Mouse (Mus musculus) MEL (cell line): ENCODE results near the gene Hist1h2ag. TPM values are rescaled to one million over a fixed set of nuclear protein-coding genes. Genes with fewer than 3 reads are reported as not detected.

ENCODE experiments used
- DNase-seq: peaks from one replicate; pipeline ENCODE4 v3.0.0; 2011; ENCODE audit warnings: low read depth, low spot score
- H3K27ac ChIP-seq: 2 replicates; pipeline ENCODE4 v1.5.1; 2012; ENCODE audit warnings: low read depth, mild to moderate bottlenecking, control low read depth, low read length, moderate library complexity; ENCODE audit not compliant: control insufficient read depth
- H3K27me3 ChIP-seq, 2 experiments: fragments of 150-350 bp in 1 of 2; sonication (generic) in 1 of 2; 2 replicates each; pipeline ENCODE4 v1.6.1; 2012; ENCODE audit warnings: low read length in 2 of 2, mild to moderate bottlenecking in 2 of 2, improper control_type of control experiment in 1 of 2, moderate library complexity in 1 of 2; ENCODE audit not compliant: insufficient read depth in 2 of 2, control insufficient read depth in 1 of 2
- H3K36me3 ChIP-seq, 2 experiments: 2 replicates each; pipeline ENCODE4 v1.6.1; 2012 to 2014; ENCODE audit warnings: low read length in 2 of 2, improper control_type of control experiment in 1 of 2, inconsistent platforms in 1 of 2, mild to moderate bottlenecking in 1 of 2; ENCODE audit not compliant: insufficient read depth in 2 of 2, control insufficient read depth in 1 of 2
- H3K4me1 ChIP-seq, 2 experiments: fragments of 150-350 bp in 1 of 2; sonication (generic) in 1 of 2; 2 replicates each; pipeline ENCODE4 v1.6.1; 2012; ENCODE audit warnings: low read length in 2 of 2, improper control_type of control experiment in 1 of 2, mild to moderate bottlenecking in 1 of 2; ENCODE audit not compliant: insufficient read depth in 2 of 2, control insufficient read depth in 1 of 2
- H3K4me3 ChIP-seq, 2 experiments: fragments of 150-350 bp in 1 of 2; sonication (generic) in 1 of 2; 2 replicates each; pipeline ENCODE4 v1.5.1; 2012; ENCODE audit warnings: low read depth in 2 of 2, low read length in 2 of 2, mild to moderate bottlenecking in 2 of 2, moderate library complexity in 2 of 2, control low read depth in 1 of 2, improper control_type of control experiment in 1 of 2; ENCODE audit not compliant: control insufficient read depth in 1 of 2, insufficient read depth in 1 of 2
- H3K79me2 ChIP-seq: 2 replicates; pipeline ENCODE4 v1.6.1; 2012; ENCODE audit warnings: mild to moderate bottlenecking, low read length, moderate library complexity; ENCODE audit not compliant: control insufficient read depth, poor library complexity, insufficient read depth
- H3K9ac ChIP-seq: 2 replicates; pipeline ENCODE4 v1.6.1; 2012; ENCODE audit warnings: low read depth, mild to moderate bottlenecking, control low read depth, low read length, moderate library complexity; ENCODE audit not compliant: control insufficient read depth, poor library complexity, severe bottlenecking
- H3K9me3 ChIP-seq: fragments of 150-350 bp; sonication (generic); replicated peaks from 2 replicates; pipeline ENCODE4 v1.6.1; 2012; ENCODE audit warnings: mild to moderate bottlenecking, low read length, improper control_type of control experiment, moderate library complexity; ENCODE audit not compliant: insufficient read depth
- BHLHE40 ChIP-seq: IDR thresholded peaks from 2 replicates; pipeline ENCODE4 v1.6.1; 2012; ENCODE audit warnings: low read depth, mild to moderate bottlenecking, inconsistent platforms, low read length, improper control_type of control experiment, borderline replicate concordance
- CHD1 ChIP-seq: IDR thresholded peaks from 2 replicates; pipeline ENCODE4 v1.6.1; 2012; ENCODE audit warnings: low read depth, mild to moderate bottlenecking, inconsistent platforms, low read length, improper control_type of control experiment
- CHD2 ChIP-seq: IDR thresholded peaks from 2 replicates; pipeline ENCODE4 v1.6.1; 2011; ENCODE audit warnings: low read length, improper control_type of control experiment
- CTCF ChIP-seq, 3 experiments: IDR thresholded peaks in 2 of 3; conservative IDR thresholded peaks in 1 of 3; 2 replicates each; pipeline ENCODE4 v1.5.1; 2011 to 2012; ENCODE audit warnings: low read length in 3 of 3, low read depth in 2 of 3, mild to moderate bottlenecking in 2 of 3, improper control_type of control experiment in 1 of 3, inconsistent platforms in 1 of 3, mixed read lengths in 1 of 3, moderate library complexity in 1 of 3; ENCODE audit not compliant: control insufficient read depth in 1 of 3, insufficient read depth in 1 of 3, poor library complexity in 1 of 3, severe bottlenecking in 1 of 3
- E2F4 ChIP-seq: IDR thresholded peaks from 2 replicates; pipeline ENCODE4 v1.6.1; 2011; ENCODE audit warnings: low read depth, low read length, improper control_type of control experiment, borderline replicate concordance
- ELF1 ChIP-seq: IDR thresholded peaks from 2 replicates; pipeline ENCODE4 v1.6.1; 2014; ENCODE audit warnings: low read depth, mild to moderate bottlenecking, inconsistent platforms, low read length, improper control_type of control experiment, moderate library complexity
- EP300 ChIP-seq, 2 experiments: IDR thresholded peaks; 2 replicates each; pipeline ENCODE4 v1.6.1; 2011; ENCODE audit warnings: improper control_type of control experiment in 2 of 2, low read length in 2 of 2, low read depth in 1 of 2, mild to moderate bottlenecking in 1 of 2
- ETS1 ChIP-seq: IDR thresholded peaks from 2 replicates; pipeline ENCODE4 v1.6.1; 2012; ENCODE audit warnings: low read depth, mild to moderate bottlenecking, inconsistent platforms, low read length, improper control_type of control experiment, moderate library complexity
- GATA1 ChIP-seq: IDR thresholded peaks from 2 replicates; pipeline ENCODE4 v1.6.1; 2011; ENCODE audit warnings: low read depth, low read length, improper control_type of control experiment
- HCFC1 ChIP-seq: IDR thresholded peaks from 2 replicates; pipeline ENCODE4 v1.6.1; 2012; ENCODE audit warnings: low read depth, mild to moderate bottlenecking, inconsistent platforms, low read length, improper control_type of control experiment, moderate library complexity
- JUND ChIP-seq: IDR thresholded peaks from 2 replicates; pipeline ENCODE4 v1.6.1; 2011; ENCODE audit warnings: low read depth, mild to moderate bottlenecking, improper control_type of control experiment, low read length
- KAT2A ChIP-seq: conservative IDR thresholded peaks from 2 replicates; pipeline ENCODE4 v1.6.1; 2012; ENCODE audit warnings: low read depth, low read length, improper control_type of control experiment, inconsistent platforms
- MAFK ChIP-seq: IDR thresholded peaks from 2 replicates; pipeline ENCODE4 v1.6.1; 2011; ENCODE audit warnings: low read depth, mild to moderate bottlenecking, low read length, improper control_type of control experiment, borderline replicate concordance
- MAZ ChIP-seq: IDR thresholded peaks from 2 replicates; pipeline ENCODE4 v1.6.1; 2012; ENCODE audit warnings: low read depth, mild to moderate bottlenecking, inconsistent platforms, low read length, improper control_type of control experiment
- MXI1 ChIP-seq: IDR thresholded peaks from 2 replicates; pipeline ENCODE4 v1.6.1; 2011; ENCODE audit warnings: mild to moderate bottlenecking, low read depth, low read length, improper control_type of control experiment
- MYB ChIP-seq: IDR thresholded peaks from 2 replicates; pipeline ENCODE4 v1.6.1; 2011; ENCODE audit warnings: mild to moderate bottlenecking, low read depth, low read length, improper control_type of control experiment
- MYC ChIP-seq: IDR thresholded peaks from 2 replicates; pipeline ENCODE4 v1.6.1; 2011; ENCODE audit warnings: low read depth, mild to moderate bottlenecking, low read length, improper control_type of control experiment, moderate library complexity
- NELFE ChIP-seq: IDR thresholded peaks from 2 replicates; pipeline ENCODE4 v1.6.1; 2011; ENCODE audit warnings: low read depth, low read length, improper control_type of control experiment
- NRF1 ChIP-seq: IDR thresholded peaks from 2 replicates; pipeline ENCODE4 v1.6.1; 2014; ENCODE audit warnings: low read depth, mild to moderate bottlenecking, inconsistent platforms, low read length, improper control_type of control experiment, moderate library complexity; ENCODE audit not compliant: poor library complexity, insufficient read depth, severe bottlenecking
- POLR2A ChIP-seq, 2 experiments: IDR thresholded peaks; 2 replicates each; pipeline ENCODE4 v1.6.1; 2011 to 2012; ENCODE audit warnings: low read length in 2 of 2, mild to moderate bottlenecking in 2 of 2, control low read depth in 1 of 2, improper control_type of control experiment in 1 of 2, low read depth in 1 of 2, moderate library complexity in 1 of 2; ENCODE audit not compliant: control insufficient read depth in 1 of 2, insufficient read depth in 1 of 2, poor library complexity in 1 of 2
- POLR2AphosphoS2 ChIP-seq: IDR thresholded peaks from 2 replicates; pipeline ENCODE4 v1.6.1; 2011; ENCODE audit warnings: low read length, improper control_type of control experiment
- POLR2AphosphoS5 ChIP-seq: IDR thresholded peaks from 2 replicates; pipeline ENCODE4 v1.6.1; 2012; ENCODE audit warnings: low read depth, borderline replicate concordance, mild to moderate bottlenecking, inconsistent platforms, low read length, moderate library complexity, mixed read lengths
- RAD21 ChIP-seq: IDR thresholded peaks from 2 replicates; pipeline ENCODE4 v1.6.1; 2011; ENCODE audit warnings: mild to moderate bottlenecking, low read depth, low read length, improper control_type of control experiment
- RCOR1 ChIP-seq: IDR thresholded peaks from 2 replicates; pipeline ENCODE4 v1.6.1; 2012; ENCODE audit warnings: low read depth, mild to moderate bottlenecking, inconsistent platforms, low read length, improper control_type of control experiment
- SIN3A ChIP-seq: IDR thresholded peaks from 2 replicates; pipeline ENCODE4 v1.6.1; 2012; ENCODE audit warnings: low read length, improper control_type of control experiment, inconsistent platforms
- SMC3 ChIP-seq: IDR thresholded peaks from 2 replicates; pipeline ENCODE4 v1.6.1; 2011; ENCODE audit warnings: low read depth, low read length, improper control_type of control experiment
- TAL1 ChIP-seq: IDR thresholded peaks from 2 replicates; pipeline ENCODE4 v1.6.1; 2012; ENCODE audit warnings: mild to moderate bottlenecking, inconsistent platforms, low read length, moderate library complexity, mixed read lengths
- TBP ChIP-seq: IDR thresholded peaks from 2 replicates; pipeline ENCODE4 v1.8.0; 2011; ENCODE audit warnings: low read depth, low read length, improper control_type of control experiment
- TCF12 ChIP-seq: IDR thresholded peaks from 2 replicates; pipeline ENCODE4 v1.6.1; 2014; ENCODE audit warnings: low read depth, mild to moderate bottlenecking, inconsistent platforms, low read length, improper control_type of control experiment, moderate library complexity
- UBTF ChIP-seq: IDR thresholded peaks from 2 replicates; pipeline ENCODE4 v1.6.1; 2012; ENCODE audit warnings: low read depth, mild to moderate bottlenecking, inconsistent platforms, low read length, improper control_type of control experiment, moderate library complexity, borderline replicate concordance; ENCODE audit not compliant: insufficient read depth
- USF1 ChIP-seq: IDR thresholded peaks from 2 replicates; pipeline ENCODE4 v1.6.1; 2014; ENCODE audit warnings: low read depth, mild to moderate bottlenecking, inconsistent platforms, low read length, improper control_type of control experiment, moderate library complexity
- USF2 ChIP-seq, 2 experiments: IDR thresholded peaks; 2 replicates each; pipeline ENCODE4 v1.6.1; 2011 to 2012; ENCODE audit warnings: improper control_type of control experiment in 2 of 2, low read length in 2 of 2, borderline replicate concordance in 1 of 2, inconsistent platforms in 1 of 2, low read depth in 1 of 2, mild to moderate bottlenecking in 1 of 2; ENCODE audit not compliant: insufficient read depth in 1 of 2
- ZC3H11A ChIP-seq: IDR thresholded peaks from 2 replicates; pipeline ENCODE4 v1.6.1; 2012; ENCODE audit warnings: low read depth, mild to moderate bottlenecking, inconsistent platforms, low read length, improper control_type of control experiment
- ZKSCAN1 ChIP-seq: IDR thresholded peaks from 2 replicates; pipeline ENCODE4 v1.6.1; 2012; ENCODE audit warnings: low read depth, mild to moderate bottlenecking, inconsistent platforms, low read length, improper control_type of control experiment, moderate library complexity
- ZMIZ1 ChIP-seq: IDR thresholded peaks from 2 replicates; pipeline ENCODE4 v1.6.1; 2012; ENCODE audit warnings: low read depth, mild to moderate bottlenecking, inconsistent platforms, low read length, improper control_type of control experiment, moderate library complexity
- ZNF384 ChIP-seq: IDR thresholded peaks from 2 replicates; pipeline ENCODE4 v1.6.1; 2012; ENCODE audit warnings: low read depth, mild to moderate bottlenecking, inconsistent platforms, low read length, improper control_type of control experiment
- polyA plus RNA-seq, 2 experiments: library from polyadenylated mRNA; stranded (reverse) in 1 of 2; unstranded in 1 of 2; fragments of >175 nt in 1 of 2; fragments of >200 nt in 1 of 2; gene quantifications; 2 replicates each; pipeline versions ENCODE4 v1.2.1 to v1.2.4; 2012; ENCODE audit warnings: low replicate concordance in 2 of 2, low read depth in 1 of 2; ENCODE audit not compliant: insufficient read length in 2 of 2, insufficient read depth in 1 of 2, missing spikeins in 1 of 2
- total RNA-seq: library from RNA; depleted of rRNA; stranded (reverse); fragments of 300-350 nt; gene quantifications from 2 replicates; pipeline ENCODE4 v1.2.3, GENCODE M21; 2012

Hist1h2ag gene
- total and polyA plus RNA-seq, 3 experiments, result 5.9 to 766 TPM; not detected in 1

GRCm38 (mm10) chr13:22043503-22044431 lies 1.0 kb upstream of the Hist1h2ag start:
- H3K27ac ChIP-seq, result peak overlapping the region; percentile 76
- H3K36me3 ChIP-seq, result peaks cover 0 to 4% of the 10 kb centered on the region in 2 experiments; a peak in 2 of 4 replicates
- DNase-seq, result peak; percentile 88
- peaks cover 0 to 4% of the 10 kb centered on the region in 2 experiments; a peak in 1 of 4 replicates for H3K4me1 ChIP-seq
- 0 out of 2 replicates have a peak, but pooled peaks have one; percentile 3 for TF ChIP-seq UBTF
- TF ChIP-seq NRF1, result no peak
- TF ChIP-seq E2F4, result no peak
- no peak for TF ChIP-seq ZKSCAN1
- no peak for TF ChIP-seq JUND
- TF ChIP-seq MXI1, result no peak
- TF ChIP-seq MYB, result no peak
- TF ChIP-seq BHLHE40, result no peak
- TF ChIP-seq POLR2A (IDR thresholded peaks at IDR 0.05; ENCODE audit: control insufficient read depth in 1 of 2, insufficient read depth in 1 of 2, low read depth in 1 of 2, low read length in 2 of 2, poor library complexity in 1 of 2), result peak; percentile 85 to 88
- no peak for TF ChIP-seq GATA1
- no peak for TF ChIP-seq USF1
- TF ChIP-seq TAL1, result no peak
- TF ChIP-seq SIN3A, result no peak
- TF ChIP-seq POLR2AphosphoS5, result peak; percentile 30; the same call in 1 of the 2 replicates
- TF ChIP-seq HCFC1, result no peak
- TF ChIP-seq NELFE, result no peak
- TF ChIP-seq ELF1, result no peak
- TF ChIP-seq CHD1, result no peak
- TF ChIP-seq RCOR1, result no peak
- no peak for TF ChIP-seq KAT2A
- no peak for TF ChIP-seq MYC
- TF ChIP-seq MAZ, result no peak
- TF ChIP-seq ZNF384, result no peak
- TF ChIP-seq POLR2AphosphoS2, result no peak
- TF ChIP-seq MAFK, result no peak
- no peak for TF ChIP-seq RAD21
- TF ChIP-seq ETS1, result no peak
- no peak for TF ChIP-seq USF2 (IDR thresholded peaks at IDR 0.05; ENCODE audit: borderline replicate concordance in 1 of 2, insufficient read depth in 1 of 2, low read depth in 1 of 2, low read length in 2 of 2)
- no peak for TF ChIP-seq TCF12
- TF ChIP-seq ZC3H11A, result no peak
- no peak for TF ChIP-seq SMC3
- TF ChIP-seq CTCF (IDR thresholded peaks at IDR 0.05 in 2 of 3, conservative IDR thresholded peaks at IDR 0.05 in 1 of 3; ENCODE audit: control insufficient read depth in 1 of 3, insufficient read depth in 1 of 3, low read depth in 2 of 3, low read length in 3 of 3, poor library complexity in 1 of 3, severe bottlenecking in 1 of 3), result peak in 1 of 3 experiments; percentile 52; a peak in 2 of 6 replicates
- no peak for TF ChIP-seq CHD2
- TF ChIP-seq TBP, result peak; percentile 59
- TF ChIP-seq EP300 (IDR thresholded peaks at IDR 0.05; ENCODE audit: low read depth in 1 of 2, low read length in 2 of 2), result no peak
- TF ChIP-seq ZMIZ1, result no peak
- TF ChIP-seq, all 39 proteins: peak for 5
- peak overlapping the region in 1 of 2 experiments; percentile 19; a peak in 1 of 4 replicates for H3K4me3 ChIP-seq
- H3K79me2 ChIP-seq, result no peaks in the 10 kb centered on the region; the same call in 1 of the 2 replicates
- peak overlapping the region; percentile 39; the same call in 1 of the 2 replicates for H3K9ac ChIP-seq
- H3K9me3 ChIP-seq, result no peaks in the 10 kb centered on the region
- H3K27me3 ChIP-seq, result no peaks in the 10 kb centered on the region
